Mouse (Mus musculus): ENCODE measurements around the gene Mas1.

DNA sequence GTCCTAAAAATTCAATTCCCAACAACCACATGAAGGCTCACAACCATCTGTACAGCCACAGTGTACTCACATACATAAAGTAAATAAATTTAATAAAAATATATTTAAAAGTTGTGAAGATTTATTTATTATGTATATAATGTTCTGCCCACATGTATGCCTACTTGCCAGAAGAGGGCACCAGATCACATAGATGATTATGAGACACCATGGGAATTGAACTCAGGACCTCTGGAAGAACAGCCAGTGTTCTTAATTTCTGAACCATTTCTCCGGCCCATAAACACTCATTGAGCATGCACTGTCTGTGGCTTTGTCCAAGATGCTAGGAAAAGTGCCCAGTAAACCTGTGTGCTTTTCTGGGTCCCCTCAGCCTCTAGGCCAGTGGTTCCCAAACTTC lies 13.3 kb upstream of the Mas1 start:
- no peak for TF ChIP-seq CTCF (IDR thresholded peaks at IDR 0.05; ENCODE audit: borderline replicate concordance, extremely low read depth, insufficient read depth, insufficient read length)
- TF ChIP-seq POLR2A (IDR thresholded peaks at IDR 0.05; ENCODE audit: borderline replicate concordance, extremely low read depth, insufficient read depth, insufficient read length, poor library complexity, severe bottlenecking), result no peak
